Mouse (Mus musculus): Measurements from ENCODE around the gene Mettl26. TPM values are rescaled to one million over a fixed set of nuclear protein-coding genes. Genes with fewer than 3 reads are reported as not detected.

The Mettl26 gene
- 252 TPM in 2 replicates for polyA plus RNA-seq (2012; rRNA removed)

DNA sequence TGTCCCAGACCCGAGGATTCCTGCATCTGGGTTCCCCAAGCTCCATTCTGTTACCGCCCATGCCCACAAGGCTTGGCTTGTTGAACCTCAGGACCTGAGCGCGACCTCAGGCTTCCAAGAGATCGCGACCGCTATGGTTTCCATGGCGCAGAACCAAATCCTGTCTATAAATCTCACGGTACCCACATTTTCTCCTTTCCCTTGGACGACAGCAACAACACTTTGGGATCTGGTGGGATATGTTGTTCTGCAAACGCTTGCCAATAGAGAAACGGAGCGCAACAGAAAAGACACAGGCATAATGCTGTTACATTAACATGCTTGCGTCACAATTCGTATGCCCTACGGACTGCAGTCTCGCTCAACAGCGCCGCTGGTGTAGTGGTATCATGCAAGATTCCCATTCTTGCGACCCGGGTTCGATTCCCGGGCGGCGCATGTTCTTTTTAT, at the start of gene Mettl26:
TSS of gene Mettl26 (plus strand) at position 354 of the 450 bp plus-strand sequence.

DNA sequence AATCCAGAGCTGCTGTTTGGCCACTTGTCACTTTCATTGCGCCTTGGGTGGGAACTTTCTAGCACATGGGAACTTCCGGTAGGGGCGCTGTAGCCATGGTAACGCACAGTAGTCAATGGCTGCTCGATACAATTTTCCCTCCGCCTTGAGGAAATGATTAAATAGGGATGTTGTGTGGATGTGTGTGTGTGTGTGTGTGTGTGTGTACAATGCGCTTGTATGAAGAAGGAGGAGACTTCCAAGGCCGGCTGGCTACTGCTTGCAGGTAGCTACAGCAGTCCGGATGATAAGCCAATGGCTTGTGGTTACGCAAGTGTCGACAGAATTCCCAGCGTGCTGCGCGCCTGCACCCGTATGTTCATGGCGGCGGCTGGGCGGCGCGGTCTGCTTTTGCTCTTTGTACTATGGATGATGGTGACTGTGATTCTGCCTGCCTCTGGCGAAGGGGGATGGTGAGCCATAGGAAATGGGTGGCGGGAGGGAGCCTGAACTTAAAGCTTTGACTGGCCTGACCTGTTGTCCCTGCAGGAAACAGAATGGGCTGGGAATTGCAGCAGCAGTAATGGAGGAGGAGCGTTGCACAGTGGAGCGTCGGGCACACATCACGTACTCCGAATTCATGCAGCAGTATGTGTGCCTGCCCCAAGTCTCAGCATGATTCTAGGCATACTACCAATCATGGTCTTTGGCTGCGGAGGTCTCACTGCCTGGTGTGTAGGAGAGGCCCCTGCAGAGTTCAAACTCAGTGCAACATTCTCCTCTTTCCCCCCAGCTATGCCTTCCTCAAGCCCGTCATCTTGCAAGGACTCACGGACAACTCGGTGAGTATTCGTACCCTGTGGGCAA, 45.9 kb upstream of the Mettl26 start, which contains the start of gene Jmjd8:
TSS of gene Jmjd8 (plus strand) at position 156 of the 846 bp plus-strand sequence.

DNA sequence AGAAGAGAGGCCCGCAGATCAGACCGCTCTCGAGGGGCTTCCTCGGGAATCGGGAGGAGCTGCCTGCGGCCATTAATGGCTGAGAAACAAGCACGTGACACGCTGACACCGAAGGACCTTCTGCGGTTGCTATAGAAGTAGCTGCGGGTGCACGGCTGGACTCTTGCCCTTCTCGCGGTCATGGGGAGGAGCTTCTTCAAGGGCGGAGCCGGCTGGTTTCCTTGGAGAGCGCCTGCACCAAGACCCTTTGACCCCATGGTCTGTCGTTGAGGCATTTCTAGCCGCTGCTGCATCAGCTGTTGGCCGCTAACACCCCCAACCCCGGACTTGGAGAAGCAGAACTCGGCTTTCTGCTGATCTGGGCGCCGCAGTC, 41.6 kb upstream of the Mettl26 start, which contains the start of gene Stub1:
TSS of gene Stub1 (minus strand) at position 114 of the 373 bp plus-strand sequence.

DNA sequence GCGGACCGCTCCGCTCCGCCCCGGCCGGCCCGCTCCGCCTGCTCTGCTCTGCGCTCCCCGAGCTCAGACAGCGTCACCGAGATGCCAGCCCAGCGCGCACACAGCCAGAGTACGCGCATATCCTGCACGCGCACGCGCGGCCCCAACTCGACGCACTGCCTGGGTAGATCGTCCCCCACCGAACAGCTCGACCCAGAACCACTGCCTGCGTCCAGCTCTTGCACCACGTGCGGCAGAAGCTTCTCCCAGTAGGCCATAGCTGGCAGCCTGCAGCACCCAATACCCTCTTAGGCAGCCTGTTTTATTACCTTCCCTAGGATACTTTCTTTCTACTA, 37.8 kb upstream of the Mettl26 start, which contains the start of gene Rhbdl1:
TSS of gene Rhbdl1 (minus strand) at position 220 of the 335 bp plus-strand sequence.

DNA sequence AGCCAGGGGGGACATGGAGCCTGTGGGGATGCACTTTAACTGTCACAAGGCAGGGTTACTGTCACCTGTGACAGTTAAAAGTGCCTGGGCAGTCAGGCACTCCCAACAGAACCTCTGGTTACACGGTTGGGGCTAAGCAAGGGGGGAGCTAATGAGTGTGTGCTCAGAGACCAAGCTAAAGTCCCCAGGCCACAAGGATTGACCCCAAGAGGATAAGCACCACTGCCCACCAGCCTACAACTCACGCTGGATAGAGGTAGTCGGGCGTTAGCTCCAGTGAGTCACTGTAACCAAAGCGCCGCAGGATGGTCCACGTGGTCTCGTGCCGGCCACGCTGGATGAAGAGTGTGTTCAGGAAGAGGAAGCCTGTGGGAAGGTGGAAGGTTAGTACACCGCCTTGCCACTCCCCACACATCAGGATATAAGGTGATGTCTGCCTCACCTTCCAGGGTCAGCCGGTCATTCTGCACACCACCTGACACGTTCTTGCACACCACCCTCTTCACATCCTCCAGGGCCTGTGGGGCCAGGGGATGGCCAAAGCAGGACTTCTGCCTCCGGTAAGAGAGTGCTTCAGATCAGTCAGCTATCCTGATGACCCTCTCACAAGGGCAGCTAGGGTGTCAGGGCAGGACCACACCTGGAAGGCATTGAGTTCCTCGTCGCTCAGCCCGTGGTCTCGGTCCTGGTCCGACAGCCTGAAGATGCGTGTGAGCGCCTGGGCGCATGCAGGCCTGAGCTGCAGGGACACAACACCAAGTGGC, 33.6 kb upstream of the Mettl26 start, which contains the start of gene Gm20683:
TSS of gene Gm20683 (minus strand) at position 647 of the 764 bp plus-strand sequence.

DNA sequence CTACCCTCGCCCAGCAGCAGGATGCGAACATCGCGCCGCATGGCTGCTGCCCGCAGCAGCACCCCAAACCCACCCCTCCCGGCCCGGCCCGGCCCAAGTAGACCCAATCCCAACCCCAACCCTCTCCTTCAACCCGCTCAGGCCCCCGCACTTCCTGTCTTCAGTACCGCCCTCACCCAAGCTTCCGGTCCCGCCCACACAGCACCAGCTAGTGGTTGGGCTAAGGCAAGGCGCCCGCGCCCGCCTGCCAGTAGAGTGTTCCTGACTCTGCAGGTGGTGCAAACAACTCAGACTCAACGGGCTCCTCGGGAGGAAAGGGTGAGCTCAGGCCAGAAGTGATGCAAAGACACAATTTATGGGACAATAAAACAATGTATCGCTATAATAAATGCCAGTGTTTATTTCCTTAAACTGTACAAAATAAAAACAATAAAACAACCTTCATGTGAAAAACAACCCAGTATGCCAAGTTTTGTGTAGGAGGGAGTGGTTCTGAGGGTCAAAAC, 30.4 kb upstream of the Mettl26 start, which contains the start of gene Rhot2:
TSS of gene Rhot2 (minus strand) at position 456 of the 506 bp plus-strand sequence.

DNA sequence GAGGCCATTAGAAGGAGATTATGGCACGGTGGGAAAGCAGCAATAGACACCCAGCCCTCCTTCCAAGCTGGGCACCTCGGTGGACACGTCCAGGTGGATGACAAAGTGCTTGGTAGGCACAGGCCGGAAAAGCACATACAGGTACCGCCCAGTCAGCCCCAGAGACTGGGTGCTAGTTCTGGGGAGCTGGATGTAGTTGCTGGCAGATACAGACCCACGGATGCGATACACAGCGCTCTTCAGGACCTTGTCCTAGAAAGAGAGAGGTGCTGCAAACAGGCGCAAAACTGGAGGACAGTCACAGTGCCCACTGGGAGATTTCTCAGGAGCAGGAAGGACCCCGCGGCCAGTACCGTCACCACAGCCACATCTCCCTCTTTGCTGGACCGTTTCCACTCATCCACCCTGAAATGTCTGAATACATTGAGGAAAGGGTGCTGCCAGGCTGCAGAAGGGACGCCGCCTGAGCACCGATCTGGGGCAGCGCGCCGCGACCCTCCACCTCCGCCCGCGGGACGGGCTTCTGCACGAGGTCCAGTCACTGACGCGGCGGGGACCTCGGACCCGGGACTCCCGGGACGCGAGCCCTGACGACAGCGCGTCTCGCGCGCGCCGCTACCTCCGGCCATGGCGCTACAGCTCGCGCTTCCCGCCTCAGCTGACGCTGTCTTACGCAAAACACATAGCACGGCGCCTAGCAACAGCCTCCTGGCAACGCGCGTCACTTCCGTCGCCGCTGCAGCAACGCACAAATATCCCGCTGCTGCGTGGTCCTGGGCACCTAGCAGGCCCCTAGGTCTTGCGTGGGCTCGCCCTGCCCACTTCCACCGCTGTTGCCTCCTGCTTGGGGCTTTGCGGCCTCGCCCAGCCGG, 13.8 kb upstream of the Mettl26 start, which contains the start of gene Wdr90:
TSS of gene Wdr90 (minus strand) at position 670 of the 872 bp plus-strand sequence.

DNA sequence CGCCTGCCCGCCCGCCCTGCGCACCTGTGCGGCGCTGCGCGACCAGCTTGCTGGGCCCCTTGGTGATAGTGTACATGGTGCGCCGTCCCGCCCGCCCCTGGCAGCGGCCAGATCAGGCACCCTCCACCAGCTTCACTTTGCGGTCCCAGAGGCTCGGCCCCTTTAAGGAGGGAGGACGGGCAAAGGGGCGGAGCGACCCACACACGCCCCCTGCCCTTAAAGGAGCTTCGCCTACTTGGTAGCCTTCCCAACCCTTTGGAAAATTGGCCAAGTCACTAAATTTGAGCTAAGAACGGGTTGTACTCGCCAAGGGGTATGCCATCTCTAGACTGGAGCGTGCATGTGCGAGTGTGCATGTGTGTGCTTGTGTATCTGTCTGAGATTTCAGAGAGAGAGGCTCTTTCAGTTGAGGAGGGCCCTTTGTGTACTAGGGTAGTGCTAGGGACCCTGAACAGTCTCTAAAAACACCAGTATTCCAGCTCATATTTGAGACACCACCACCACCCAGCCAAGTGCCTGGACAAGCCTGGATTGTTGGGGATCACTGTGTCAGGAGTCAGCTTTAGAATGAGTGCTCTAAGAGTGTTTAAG, 6.2 kb upstream of the Mettl26 start, which contains the start of gene Mcrip2:
TSS of gene Mcrip2 (minus strand) at position 164 of the 591 bp plus-strand sequence.

DNA sequence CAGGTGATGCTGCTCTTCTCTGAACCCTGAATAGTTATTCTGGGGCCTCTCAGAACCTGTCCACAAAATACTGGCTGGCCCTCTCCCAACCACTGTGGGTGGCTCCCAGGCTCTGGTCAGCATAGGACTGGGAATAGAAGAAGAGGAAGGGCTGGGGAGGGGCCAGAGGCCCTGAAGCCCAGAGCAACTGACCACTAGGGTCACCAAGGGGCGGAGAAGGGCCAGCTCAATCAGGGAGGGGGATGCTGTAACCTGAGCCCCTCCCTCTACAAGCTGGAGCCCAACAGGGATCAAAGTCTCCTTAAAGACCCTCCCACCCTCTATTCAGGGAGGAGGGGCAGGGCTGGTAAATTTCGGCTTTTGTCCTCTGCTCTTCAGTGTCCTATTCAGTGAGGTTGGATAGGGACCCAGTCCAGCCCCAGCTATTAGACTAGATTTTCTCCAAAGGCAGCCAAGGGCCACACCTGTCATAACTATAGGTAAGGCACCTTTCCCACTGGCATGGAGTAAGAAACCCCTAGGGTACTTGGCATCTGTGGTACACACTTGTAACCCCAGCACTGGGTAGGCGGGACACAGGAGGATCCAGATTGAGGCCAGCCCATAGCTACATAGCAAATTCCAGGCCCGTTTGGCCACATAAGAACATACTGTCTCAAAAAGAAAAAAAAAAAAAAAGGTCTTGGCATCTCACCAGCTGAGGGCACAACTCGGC, 5.5 kb downstream of the Mettl26 start, which contains the start of gene Wfikkn1:
TSS of gene Wfikkn1 (minus strand) at position 663 of the 715 bp plus-strand sequence.

DNA sequence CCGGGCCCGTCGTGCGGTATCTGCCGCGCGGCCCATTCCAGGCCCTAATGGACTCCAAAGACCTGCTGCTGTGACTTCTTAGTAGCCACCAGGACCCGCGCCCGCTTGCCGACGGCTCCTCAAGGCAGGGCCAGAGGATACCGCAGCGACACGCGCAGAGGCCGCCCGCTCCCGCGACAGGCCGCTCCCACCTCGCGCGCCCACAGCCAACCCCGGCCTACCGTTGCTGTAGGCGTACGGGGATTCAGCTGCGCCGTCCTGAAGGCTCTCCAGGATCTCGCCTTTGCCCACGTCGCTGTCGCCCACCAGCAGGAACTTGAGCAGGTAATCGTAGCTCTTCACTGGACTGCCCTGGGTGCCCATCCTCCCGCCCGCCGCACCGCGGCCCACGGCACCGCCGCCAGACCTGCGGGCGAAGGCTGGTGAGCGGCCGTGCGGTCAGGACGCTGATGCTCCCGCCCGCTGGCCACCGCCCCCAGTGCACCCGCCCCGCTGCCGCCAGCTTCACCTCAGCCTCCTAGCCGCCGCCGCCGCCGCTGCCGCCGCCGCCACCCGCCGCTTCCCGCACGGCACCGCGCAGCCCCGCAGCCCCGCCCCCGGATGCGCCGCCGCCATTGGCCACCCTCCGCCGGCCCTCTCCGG, 44.4 kb downstream of the Mettl26 start, which contains the start of gene Rab40c:
TSS of gene Rab40c (minus strand) at position 584 of the 642 bp plus-strand sequence.

Other genes starting within 250 kb of the Mettl26 start
- gene Gng13, start 157.9 kb upstream of the Mettl26 start, polyA plus RNA-seq (2012; rRNA removed) = 2.7 and 3.5 TPM in 2 replicates
- 12.0 and 22.1 TPM in 2 replicates for gene Chtf18, start 147.7 kb upstream of the Mettl26 start, polyA plus RNA-seq (2012; rRNA removed)
- 82.3 and 86.0 TPM in 2 replicates for gene Rpusd1, start 147.4 kb upstream of the Mettl26 start, polyA plus RNA-seq (2012; rRNA removed)
- 0.94 and 1.2 TPM in 2 replicates for gene Mslnl, start 139.0 kb upstream of the Mettl26 start, polyA plus RNA-seq (2012; rRNA removed)
- gene Msln, start 120.7 kb upstream of the Mettl26 start, polyA plus RNA-seq (2012; rRNA removed) = 33.2 and 39.7 TPM in 2 replicates
- 24.6 and 29.5 TPM in 2 replicates for gene Narfl, start 101.3 kb upstream of the Mettl26 start, polyA plus RNA-seq (2012; rRNA removed)
- gene Haghl, start 89.4 kb upstream of the Mettl26 start, polyA plus RNA-seq (2012; rRNA removed) = 86.4 and 90.9 TPM in 2 replicates
- 17.5 and 18.6 TPM in 2 replicates for gene Ccdc78, start 88.5 kb upstream of the Mettl26 start, polyA plus RNA-seq (2012; rRNA removed)
- 159 and 201 TPM in 2 replicates for gene Fam173a, start 82.2 kb upstream of the Mettl26 start, polyA plus RNA-seq (2012; rRNA removed)
- gene AC134908.4, start 79.4 kb upstream of the Mettl26 start, polyA plus RNA-seq (2012; rRNA removed) = 2.5 TPM in 1 of 2 replicates, not detected in the other
- gene Metrn, start 77.9 kb upstream of the Mettl26 start, polyA plus RNA-seq (2012; rRNA removed) = 100 and 135 TPM in 2 replicates
- gene Fbxl16, start 66.0 kb upstream of the Mettl26 start, polyA plus RNA-seq (2012; rRNA removed) = 5.4 and 6.6 TPM in 2 replicates
- gene Wdr24, start 51.4 kb upstream of the Mettl26 start, polyA plus RNA-seq (2012; rRNA removed) = 58.5 and 62.1 TPM in 2 replicates
- 68.4 and 97.3 TPM in 2 replicates for gene Jmjd8, start 46.2 kb upstream of the Mettl26 start, polyA plus RNA-seq (2012; rRNA removed)
- 198 and 215 TPM in 2 replicates for gene Stub1, start 41.7 kb upstream of the Mettl26 start, polyA plus RNA-seq (2012; rRNA removed)
- gene Rhbdl1, start 37.8 kb upstream of the Mettl26 start, polyA plus RNA-seq (2012; rRNA removed) = 62.2 and 86.4 TPM in 2 replicates
- gene Gm20683, start 33.3 kb upstream of the Mettl26 start, polyA plus RNA-seq (2012; rRNA removed) = 92.8 and 93.1 TPM in 2 replicates
- gene Rhot2, start 30.2 kb upstream of the Mettl26 start, polyA plus RNA-seq (2012; rRNA removed) = 128 and 135 TPM in 2 replicates
- 96.6 and 108 TPM in 2 replicates for gene Wdr90, start 13.6 kb upstream of the Mettl26 start, polyA plus RNA-seq (2012; rRNA removed)
- gene Mcrip2, start 6.3 kb upstream of the Mettl26 start, polyA plus RNA-seq (2012; rRNA removed) = 280 and 319 TPM in 2 replicates
- 2.3 and 3.1 TPM in 2 replicates for gene Wfikkn1, start 5.8 kb downstream of the Mettl26 start, polyA plus RNA-seq (2012; rRNA removed)
- 55.7 and 59.0 TPM in 2 replicates for gene Rab40c, start 44.7 kb downstream of the Mettl26 start, polyA plus RNA-seq (2012; rRNA removed)
- gene Pigq, start 69.9 kb downstream of the Mettl26 start, polyA plus RNA-seq (2012; rRNA removed) = 167 and 173 TPM in 2 replicates
- gene Nhlrc4, start 69.9 kb downstream of the Mettl26 start, polyA plus RNA-seq (2012; rRNA removed) = 30.0 and 56.2 TPM in 2 replicates
- 0.11 and 0.17 TPM in 2 replicates for gene A930017K11Rik, start 77.5 kb downstream of the Mettl26 start, polyA plus RNA-seq (2012; rRNA removed)
- gene Capn15, start 110.7 kb downstream of the Mettl26 start, polyA plus RNA-seq (2012; rRNA removed) = 76.4 and 78.9 TPM in 2 replicates
- 38.3 and 41.6 TPM in 2 replicates for gene Rab11fip3, start 194.5 kb downstream of the Mettl26 start, polyA plus RNA-seq (2012; rRNA removed)
- gene Decr2, start 215.3 kb downstream of the Mettl26 start, polyA plus RNA-seq (2012; rRNA removed) = 15.3 and 15.4 TPM in 2 replicates
- gene Nme4, start 220.5 kb downstream of the Mettl26 start, polyA plus RNA-seq (2012; rRNA removed) = 57.7 and 61.7 TPM in 2 replicates
- 40.3 and 47.3 TPM in 2 replicates for gene Tmem8, start 238.2 kb downstream of the Mettl26 start, polyA plus RNA-seq (2012; rRNA removed)
- gene Mrpl28, start 248.4 kb downstream of the Mettl26 start, polyA plus RNA-seq (2012; rRNA removed) = 95.9 and 102 TPM in 2 replicates